Mouse (Mus musculus) liver, postnatal 0 days (tissue): ENCODE results near the gene Slc26a6. TPM values are rescaled to one million over a fixed set of nuclear protein-coding genes. Genes with fewer than 3 reads are reported as not detected.

Source experiments
- ATAC-seq: fragments of 200-750 bp; cut with Nextera tagmentation; 2 replicates; pipeline ENCODE4 v1.8.0; 2017; ENCODE audit warnings: mild to moderate bottlenecking, moderate library complexity
- DNase-seq: peaks from one replicate; pipeline ENCODE4 v3.0.0-alpha.2; 2016
- H3K27ac ChIP-seq: fragments of 300-500 bp; sonication (generic); 2 replicates; pipeline ENCODE4 v1.5.1; 2014; ENCODE audit warnings: antibody characterized with exemption, moderate library complexity, mild to moderate bottlenecking, low read depth
- H3K27me3 ChIP-seq: fragments of 300-500 bp; sonication (generic); 2 replicates; pipeline ENCODE4 v1.6.1; 2014; ENCODE audit warnings: low read length, control low read depth, mixed read lengths; ENCODE audit not compliant: insufficient read depth
- H3K36me3 ChIP-seq: fragments of 300-500 bp; sonication (generic); replicated peaks from 2 replicates; pipeline ENCODE4 v1.6.1; 2014; ENCODE audit warnings: mild to moderate bottlenecking, control low read depth, low read length, moderate library complexity, mixed read lengths; ENCODE audit not compliant: insufficient read depth
- H3K4me1 ChIP-seq: fragments of 300-500 bp; sonication (generic); 2 replicates; pipeline ENCODE4 v1.6.1; 2014; ENCODE audit warnings: antibody characterized with exemption, mild to moderate bottlenecking, control low read depth; ENCODE audit not compliant: insufficient read depth
- H3K4me2 ChIP-seq: fragments of 300-500 bp; sonication (generic); 2 replicates; pipeline ENCODE4 v1.6.1; 2014; ENCODE audit warnings: low read depth, mild to moderate bottlenecking, low read length, moderate library complexity, mixed read lengths
- H3K4me3 ChIP-seq: fragments of 300-500 bp; sonication (generic); 2 replicates; pipeline ENCODE4 v1.5.1; 2014; ENCODE audit warnings: low read depth, low read length
- H3K9ac ChIP-seq: fragments of 300-500 bp; sonication (generic); replicated peaks from 2 replicates; pipeline ENCODE4 v1.6.1; 2014; ENCODE audit warnings: mild to moderate bottlenecking, moderate library complexity
- H3K9me3 ChIP-seq: fragments of 300-500 bp; sonication (generic); 2 replicates; pipeline ENCODE4 v1.6.1; 2016; ENCODE audit warnings: mild to moderate bottlenecking, control low read depth, low read length, mixed read lengths
- CTCF ChIP-seq: sonication (generic); IDR thresholded peaks from 2 replicates; pipeline ENCODE4 v1.5.1; 2016; ENCODE audit warnings: antibody characterized with exemption, low read depth
- EP300 ChIP-seq: IDR thresholded peaks from 2 replicates; pipeline ENCODE4 v1.6.1; 2016; ENCODE audit warnings: antibody characterized with exemption, low read depth, mild to moderate bottlenecking
- WGBS: fragments of 180-500 bp; shearing (Covaris S2); extraction: QIAGEN DNeasy Blood & Tissue Kit; methylation state at CpG from one replicate; pipeline ENCODE4 v1.1.7; 2014; ENCODE audit not compliant: insufficient replicate concordance; 5-methylcytosine and 5-hydroxymethylcytosine counted together
- polyA plus RNA-seq: library from polyadenylated mRNA; unstranded; fragments of >200 nt; fragmentation: Nextera tagmentation; extraction: Ambion mirVana; gene quantifications from 2 replicates; pipeline ENCODE4 v1.2.1, GENCODE M21; 2015

Slc26a6 gene
- polyA plus RNA-seq, 1 experiment from 2014 or later: 2.4 TPM

DNA sequence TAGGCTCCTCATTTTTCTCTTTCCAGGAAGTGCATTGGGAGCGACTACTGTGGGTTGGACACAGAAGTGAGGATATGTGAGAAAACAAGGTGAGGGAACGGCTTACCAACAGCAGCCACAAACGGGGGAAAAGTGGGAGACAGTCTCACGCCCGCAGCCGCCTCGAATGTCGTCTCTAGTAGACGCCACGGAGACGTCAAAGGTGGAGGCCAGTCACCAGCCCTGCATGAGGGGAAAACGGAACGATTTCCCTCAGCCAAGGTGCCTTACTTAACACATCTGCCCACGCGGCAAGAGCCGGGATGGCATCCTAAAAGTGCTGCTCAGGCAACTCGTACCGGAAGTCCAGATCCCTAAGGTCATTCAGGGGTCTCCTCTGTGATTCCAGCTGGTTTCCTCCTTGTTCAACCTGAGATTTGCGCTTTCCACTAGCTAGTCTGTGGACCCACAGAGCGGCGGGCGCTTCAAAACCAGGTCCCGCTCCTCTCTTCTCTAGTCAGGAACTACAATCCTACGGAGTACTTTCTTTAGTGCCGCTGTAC is 28.9 kb upstream of the Slc26a6 start:
- Histone ChIP-seq H3K9me3 (no peaks in the 10 kb centered on the region), H3K9ac (no peak overlapping the region), H3K4me1 (peaks cover 13% of the 10 kb centered on the region), H3K4me2 (no peak overlapping the region), H3K27ac (no peak overlapping the region), H3K36me3 (no peaks in the 10 kb centered on the region), H3K27me3 (peaks cover 61% of the 10 kb centered on the region), H3K4me3 (peak overlapping the region; percentile 1; the same call in 1 of the 2 replicates)
- DNase-seq (no peak), ATAC-seq (no peak)
- no peak for TF ChIP-seq EP300
- no peak for TF ChIP-seq CTCF
- WGBS: 8% methylated on average over 25 of the region's 25 CpGs

DNA sequence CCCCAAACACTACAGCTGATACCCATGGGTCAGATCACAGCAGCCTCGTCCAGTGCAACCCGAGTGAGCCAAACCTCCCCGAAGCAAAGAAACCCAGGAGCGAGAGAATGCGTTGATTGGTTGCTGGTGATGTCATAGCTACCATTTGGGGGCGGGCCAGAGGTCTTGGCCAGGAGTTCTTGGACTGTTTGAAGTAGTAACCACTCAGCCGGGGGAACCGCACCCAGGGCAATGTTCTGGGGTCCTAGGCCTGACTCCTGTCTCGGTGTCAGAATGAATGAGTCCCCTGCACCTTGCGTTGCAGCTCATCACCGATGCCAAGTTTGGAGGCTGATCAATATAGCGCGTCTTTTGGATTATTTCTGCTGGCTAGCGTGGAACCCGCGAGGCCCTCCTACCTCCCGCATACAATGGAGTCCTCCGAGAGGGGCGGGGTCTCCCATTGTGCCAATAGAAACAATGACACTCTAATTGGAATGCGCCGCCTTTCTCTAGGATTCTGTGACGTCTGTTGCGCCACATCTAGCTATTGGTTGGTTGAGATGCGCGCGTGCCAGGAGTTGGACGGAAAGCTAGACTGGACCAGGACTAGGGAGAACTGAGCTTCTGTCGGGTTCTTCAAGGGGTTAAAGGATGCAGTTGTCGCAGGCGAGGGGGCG is 28.2 kb upstream of the Slc26a6 start:
- DNase-seq: no peak
- H3K4me2 ChIP-seq: no peak overlapping the region
- no peak overlapping the region for H3K4me3 ChIP-seq
- no peak for TF ChIP-seq CTCF
- no peak for TF ChIP-seq EP300
- no peak overlapping the region for H3K27ac ChIP-seq
- H3K9ac ChIP-seq: no peak overlapping the region
- H3K36me3 ChIP-seq: no peaks in the 10 kb centered on the region
- WGBS: 6% methylated on average over 31 of the region's 31 CpGs
- ATAC-seq: no peak
- H3K4me1 ChIP-seq: peaks cover 13% of the 10 kb centered on the region
- H3K27me3 ChIP-seq: peaks cover 68% of the 10 kb centered on the region
- H3K9me3 ChIP-seq: no peaks in the 10 kb centered on the region

DNA sequence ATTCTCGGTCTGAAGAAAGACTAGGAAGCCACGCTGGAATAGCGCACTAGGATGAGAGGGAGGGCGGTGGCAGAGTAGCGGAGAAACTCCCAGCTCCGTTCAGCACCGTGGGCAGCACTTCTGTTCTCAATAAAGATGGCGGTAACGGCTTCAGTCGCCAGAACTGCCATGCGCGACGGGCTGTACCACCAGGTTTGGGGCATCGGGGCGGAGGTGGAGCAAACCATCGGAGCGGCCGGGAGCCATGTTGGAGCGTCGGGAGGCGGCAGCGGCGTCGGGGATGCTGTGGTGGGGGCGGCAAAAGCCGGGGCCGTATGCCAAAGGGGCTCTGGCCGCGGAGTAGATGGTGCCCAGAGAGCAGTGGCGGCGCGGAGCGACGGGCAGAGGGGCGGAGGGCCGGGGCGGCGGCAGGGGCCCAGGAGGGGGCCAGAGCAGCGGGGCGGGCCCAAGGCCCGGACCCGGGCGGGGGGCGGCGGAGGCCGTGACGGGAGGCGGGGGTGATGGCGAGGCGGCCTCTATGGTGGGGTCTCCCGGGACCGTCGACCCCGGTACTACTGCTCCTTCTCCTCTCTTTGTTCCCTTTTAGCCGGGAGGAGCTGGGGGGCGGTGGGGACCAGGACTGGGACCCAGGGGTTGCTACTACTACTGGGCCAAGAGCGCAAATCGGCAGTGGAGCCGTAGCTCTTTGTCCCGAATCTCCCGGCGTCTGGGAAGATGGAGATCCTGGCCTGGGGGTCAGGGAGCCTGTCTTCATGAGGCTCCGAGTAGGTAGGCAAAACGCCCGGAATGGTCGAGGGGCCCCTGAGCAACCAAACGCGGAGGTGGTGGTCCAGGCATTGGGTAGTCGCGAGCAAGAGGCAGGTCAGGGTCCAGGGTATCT is 27.0 kb upstream of the Slc26a6 start, which contains the start of gene Celsr3:
TSS of gene Celsr3 (plus strand) at position 501 of the 880 bp plus-strand sequence.
- Histone ChIP-seq H3K9ac (no peak within 1 kb of the TSS), H3K4me3 (peak within 1 kb of the TSS; percentile 31), H3K36me3 (no peaks in the 10 kb centered on the region), H3K27me3 (peaks cover 73% of the 10 kb centered on the region), H3K9me3 (no peaks in the 10 kb centered on the region), H3K4me1 (peaks cover 13% of the 10 kb centered on the region), H3K4me2 (peak within 1 kb of the TSS; percentile 67), H3K27ac (no peak within 1 kb of the TSS)
- TF ChIP-seq CTCF (no peak), EP300 (no peak)
- WGBS: 2% methylated on average over 48 of the region's 70 CpGs
- ATAC-seq: peak; percentile 65
- DNase-seq: peak; percentile 75

- Histone ChIP-seq H3K4me3 (peak overlapping the region; percentile 31), H3K36me3 (no peaks in the 10 kb centered on the region), H3K9me3 (no peaks in the 10 kb centered on the region), H3K27me3 (peaks cover 79% of the 10 kb centered on the region), H3K4me1 (peaks cover 18% of the 10 kb centered on the region), H3K9ac (no peak overlapping the region), H3K27ac (no peak overlapping the region), H3K4me2 (peak overlapping the region; percentile 67)
- no peak for TF ChIP-seq EP300
- TF ChIP-seq CTCF: no peak
- DNase-seq: peak; percentile 86
- WGBS: 2% methylated on average over 39 of the region's 39 CpGs
- peak; percentile 73 for ATAC-seq
These were observed 26.3 kb upstream of the Slc26a6 start for GRCm38 (mm10) chr9:108826700-108827340.

- peak overlapping the region; percentile 31 for H3K4me3 ChIP-seq
- H3K27me3 ChIP-seq: peaks cover 85% of the 10 kb centered on the region
- no peaks in the 10 kb centered on the region for H3K9me3 ChIP-seq
- H3K9ac ChIP-seq: no peak overlapping the region
- no peaks in the 10 kb centered on the region for H3K36me3 ChIP-seq
- H3K27ac ChIP-seq: no peak overlapping the region
- no peak for ATAC-seq
- TF ChIP-seq EP300 (no peak), CTCF (no peak)
- WGBS: 9% methylated on average over 34 of the region's 34 CpGs
- peaks cover 23% of the 10 kb centered on the region for H3K4me1 ChIP-seq
- peak overlapping the region; percentile 67 for H3K4me2 ChIP-seq
- DNase-seq: peak; percentile 40
These were observed 25.6 kb upstream of the Slc26a6 start for GRCm38 (mm10) chr9:108827454-108827853.
